Mouse (Mus musculus) small intestine, adult 2 months (tissue): ENCODE results near the gene Bcas1.

Experiments used
- CTCF ChIP-seq: fragments of 200-500 bp; IDR thresholded peaks from 2 replicates; pipeline ENCODE4 v1.5.1; 2012; ENCODE audit warnings: low read depth, mild to moderate bottlenecking, control low read depth, inconsistent platforms, low read length, moderate library complexity, mixed read lengths; ENCODE audit not compliant: insufficient replicate concordance, insufficient read length; ENCODE audit errors: extremely low read depth
- POLR2A ChIP-seq: fragments of 200-500 bp; IDR thresholded peaks from 2 replicates; pipeline ENCODE4 v1.6.1; 2012; ENCODE audit warnings: low read depth, mild to moderate bottlenecking, control low read depth, inconsistent platforms, low read length, moderate library complexity

- no peak for TF ChIP-seq POLR2A
- TF ChIP-seq CTCF = no peak
Observed at GRCm38 (mm10) chr2:170302825-170303224, 124.8 kb downstream of the Bcas1 start.
